Mouse (Mus musculus): Measurements from ENCODE around the gene Thra. TPM values are rescaled to one million over a fixed set of nuclear protein-coding genes. Genes with fewer than 3 reads are reported as not detected.
"Not testable (repeated sequence)": the region's sequence is repeated elsewhere in the genome, so short reads cannot be mapped to it uniquely, and the experiment has no call there.

Gene Thra
- total and polyA plus RNA-seq, 3 experiments = 89.4 to 105 (median 103) TPM

DNA sequence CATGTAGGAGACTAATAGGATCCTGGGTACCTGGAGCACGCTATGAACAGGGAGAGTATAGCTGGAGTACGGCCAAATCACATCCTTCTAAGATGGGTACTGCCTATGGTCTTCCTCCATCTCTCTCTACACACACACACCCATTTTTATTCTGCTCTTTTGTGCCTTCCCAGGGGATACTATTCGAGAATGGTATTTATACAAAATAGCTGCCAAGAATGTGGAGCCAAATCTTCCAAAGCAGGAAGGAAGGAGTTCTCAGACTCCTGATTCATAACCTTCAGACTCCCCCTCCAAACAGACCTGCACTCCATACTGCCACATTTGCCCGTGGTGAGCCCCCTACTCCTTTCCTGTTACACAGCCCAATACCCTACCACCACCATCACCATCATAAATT is 9.7 kb upstream of the Thra start:
- Histone ChIP-seq H3K27me3 (ENCODE audit: control insufficient read depth, insufficient read depth, low read length) (no peaks in the 10 kb centered on the region), H3K27ac (0 out of 2 replicates have a peak overlapping the region, but pooled peaks have one; percentile 17), H3K9ac (ENCODE audit: low read depth, low read length) (no peak overlapping the region), H3K4me1 (ENCODE audit: control insufficient read depth, insufficient read depth, low read length) (no peaks in the 10 kb centered on the region; the same call in 1 of the 2 replicates), H3K36me3 (ENCODE audit: control insufficient read depth, insufficient read depth, low read length) (no peaks in the 10 kb centered on the region; the same call in 1 of the 2 replicates), H3K79me2 (replicated peaks; ENCODE audit: control insufficient read depth, insufficient read depth, low read length) (no peaks in the 10 kb centered on the region), H3K4me3 (no peak overlapping the region)
- peak in 1 of 2 experiments; percentile 15 for DNase-seq
- TF ChIP-seq CTCF (IDR thresholded peaks at IDR 0.05) = no peak
- TF ChIP-seq EP300 (IDR thresholded peaks at IDR 0.05; ENCODE audit: insufficient read depth, low read depth, low read length) = no peak
- TF ChIP-seq POLR2A (IDR thresholded peaks at IDR 0.05; ENCODE audit: insufficient read depth, low read depth, low read length) = no peak
- intact Hi-C loops (cut with DNase I) = no loop called here
- 34% methylated on average over 4 of the region's 4 CpGs for WGBS

DNA sequence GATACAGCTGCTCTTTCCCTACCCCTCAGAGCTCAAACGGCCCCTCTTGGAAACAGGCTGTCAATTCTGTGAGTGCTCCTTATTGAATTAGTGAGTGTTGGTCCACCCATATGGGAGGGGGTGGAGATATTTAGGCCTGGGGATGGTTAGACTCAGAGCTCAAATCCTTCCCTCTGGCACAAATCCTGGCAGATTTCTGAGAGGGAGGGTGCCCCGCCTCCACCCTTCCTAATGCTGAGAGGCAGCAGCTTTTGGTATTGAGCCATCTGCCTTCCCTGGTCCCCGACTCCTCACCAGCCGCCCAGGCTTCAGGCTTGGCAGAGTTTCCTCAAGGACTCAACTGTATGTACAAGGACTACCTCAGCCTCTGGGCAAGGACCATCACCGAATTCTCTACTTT is 9.3 kb upstream of the Thra start:
- H3K27ac ChIP-seq = 0 out of 2 replicates have a peak overlapping the region, but pooled peaks have one; percentile 17
- WGBS = 29% methylated on average over 5 of the region's 5 CpGs
- H3K9ac ChIP-seq (ENCODE audit: low read depth, low read length) = no peak overlapping the region
- no peaks in the 10 kb centered on the region; the same call in 1 of the 2 replicates for H3K4me1 ChIP-seq (ENCODE audit: control insufficient read depth, insufficient read depth, low read length)
- TF ChIP-seq POLR2A (IDR thresholded peaks at IDR 0.05; ENCODE audit: insufficient read depth, low read depth, low read length) = no peak
- TF ChIP-seq CTCF (IDR thresholded peaks at IDR 0.05) = no peak
- no peak for TF ChIP-seq EP300 (IDR thresholded peaks at IDR 0.05; ENCODE audit: insufficient read depth, low read depth, low read length)
- DNase-seq = peak in 1 of 2 experiments; percentile 25
- intact Hi-C loops (cut with DNase I) = no loop called here
- H3K4me3 ChIP-seq = no peak overlapping the region
- H3K27me3 ChIP-seq (ENCODE audit: control insufficient read depth, insufficient read depth, low read length) = no peaks in the 10 kb centered on the region
- no peaks in the 10 kb centered on the region for H3K79me2 ChIP-seq (replicated peaks; ENCODE audit: control insufficient read depth, insufficient read depth, low read length)
- H3K36me3 ChIP-seq (ENCODE audit: control insufficient read depth, insufficient read depth, low read length) = no peaks in the 10 kb centered on the region; the same call in 1 of the 2 replicates

DNA sequence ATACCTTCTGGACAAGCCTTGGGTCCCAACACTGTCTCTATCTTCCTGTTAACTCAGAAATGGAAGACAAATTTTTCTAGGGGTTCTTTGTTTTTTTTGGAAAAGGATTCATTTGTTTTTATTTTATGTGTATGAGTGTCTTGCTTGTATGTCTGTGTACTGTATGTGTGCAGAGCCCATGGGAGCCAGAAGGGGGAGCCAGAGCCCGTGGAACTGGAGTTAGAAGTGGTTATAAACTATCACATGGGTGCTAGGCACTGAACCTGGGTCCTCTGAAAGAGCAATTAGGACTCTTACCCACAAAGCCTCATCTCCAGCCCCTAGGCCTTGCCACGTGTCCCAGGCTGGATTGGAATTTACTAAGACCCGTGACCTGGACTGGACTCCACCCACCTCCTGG is 6.4 kb upstream of the Thra start:
- intact Hi-C loops (cut with DNase I) = no loop called here
- Histone ChIP-seq H3K79me2 (replicated peaks; ENCODE audit: control insufficient read depth, insufficient read depth, low read length) (no peaks in the 10 kb centered on the region), H3K27me3 (ENCODE audit: control insufficient read depth, insufficient read depth, low read length) (no peaks in the 10 kb centered on the region), H3K4me3 (no peak overlapping the region), H3K27ac (no peak overlapping the region), H3K4me1 (ENCODE audit: control insufficient read depth, insufficient read depth, low read length) (no peaks in the 10 kb centered on the region; the same call in 1 of the 2 replicates), H3K36me3 (ENCODE audit: control insufficient read depth, insufficient read depth, low read length) (no peaks in the 10 kb centered on the region), H3K9ac (ENCODE audit: low read depth, low read length) (no peak overlapping the region)
- DNase-seq = peak in 1 of 2 experiments; percentile 18
- no peak for TF ChIP-seq EP300 (IDR thresholded peaks at IDR 0.05; ENCODE audit: insufficient read depth, low read depth, low read length)
- peak; percentile 58 for TF ChIP-seq CTCF (IDR thresholded peaks at IDR 0.05)
- WGBS = 84% methylated on average over 3 of the region's 3 CpGs

DNA sequence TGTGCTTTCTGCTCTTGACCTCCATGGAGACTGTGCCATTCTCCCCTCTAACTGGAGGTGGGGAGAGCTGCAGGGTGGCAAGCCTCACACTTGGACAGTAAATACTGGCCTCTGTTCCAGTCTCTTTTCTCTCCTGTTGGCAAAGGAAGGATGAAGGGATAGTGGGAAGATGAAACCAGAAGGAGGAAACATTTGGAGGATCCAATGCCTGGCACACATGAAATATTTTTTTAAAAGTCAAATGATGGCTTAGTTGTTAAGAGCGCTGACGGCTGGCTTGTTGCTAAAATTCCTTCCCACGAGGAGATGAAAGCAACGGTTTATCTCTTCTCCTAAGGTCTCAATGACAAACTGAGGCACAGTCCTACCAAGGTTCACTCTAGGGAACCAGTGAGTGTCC is 5.3 kb upstream of the Thra start:
- DNase-seq = no peak
- H3K4me3 ChIP-seq = no peak overlapping the region
- H3K27me3 ChIP-seq (ENCODE audit: control insufficient read depth, insufficient read depth, low read length) = no peaks in the 10 kb centered on the region
- no peak overlapping the region for H3K27ac ChIP-seq
- intact Hi-C loops (cut with DNase I) = loop anchor here (5.0 kb wide), 1 partner anchor 33 kb away; the partner anchor contains the start of gene Csf3
- H3K9ac ChIP-seq (ENCODE audit: low read depth, low read length) = no peak overlapping the region
- TF ChIP-seq POLR2A (IDR thresholded peaks at IDR 0.05; ENCODE audit: insufficient read depth, low read depth, low read length) = no peak
- no peak for TF ChIP-seq EP300 (IDR thresholded peaks at IDR 0.05; ENCODE audit: insufficient read depth, low read depth, low read length)
- TF ChIP-seq CTCF (IDR thresholded peaks at IDR 0.05) = no peak
- H3K79me2 ChIP-seq (replicated peaks; ENCODE audit: control insufficient read depth, insufficient read depth, low read length) = no peaks in the 10 kb centered on the region
- 85% methylated on average over 4 of the region's 4 CpGs for WGBS
- H3K4me1 ChIP-seq (ENCODE audit: control insufficient read depth, insufficient read depth, low read length) = peaks cover under 1% of the 10 kb centered on the region; the same call in 1 of the 2 replicates
- no peaks in the 10 kb centered on the region for H3K36me3 ChIP-seq (ENCODE audit: control insufficient read depth, insufficient read depth, low read length)

DNA sequence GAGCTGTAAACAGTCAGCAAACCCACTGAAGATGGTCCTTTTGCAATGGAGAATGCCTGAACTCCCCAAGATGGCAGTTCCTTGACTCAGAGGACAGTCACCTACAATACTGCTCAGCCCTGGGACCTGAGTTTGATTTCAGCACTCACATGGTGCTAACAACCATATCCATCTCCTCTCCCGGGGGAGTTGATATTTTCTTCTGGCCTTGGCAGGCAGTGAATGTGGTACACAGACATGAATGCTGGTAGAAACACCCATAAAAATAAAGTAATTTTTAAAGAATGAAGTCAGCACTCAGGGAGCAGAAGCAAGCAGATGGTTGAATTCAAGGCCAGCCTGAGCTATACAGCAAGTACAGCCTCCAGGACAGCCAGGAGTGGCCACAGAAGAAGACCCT is 4.3 kb upstream of the Thra start:
- Histone ChIP-seq H3K4me3 (no peak overlapping the region), H3K36me3 (ENCODE audit: control insufficient read depth, insufficient read depth, low read length) (no peaks in the 10 kb centered on the region), H3K4me1 (ENCODE audit: control insufficient read depth, insufficient read depth, low read length) (peaks cover 3% of the 10 kb centered on the region; the same call in 1 of the 2 replicates), H3K27me3 (ENCODE audit: control insufficient read depth, insufficient read depth, low read length) (no peaks in the 10 kb centered on the region), H3K79me2 (replicated peaks; ENCODE audit: control insufficient read depth, insufficient read depth, low read length) (no peaks in the 10 kb centered on the region), H3K27ac (no peak overlapping the region), H3K9ac (ENCODE audit: low read depth, low read length) (no peak overlapping the region)
- DNase-seq = no peak
- TF ChIP-seq POLR2A (IDR thresholded peaks at IDR 0.05; ENCODE audit: insufficient read depth, low read depth, low read length) = no peak
- no peak for TF ChIP-seq CTCF (IDR thresholded peaks at IDR 0.05)
- TF ChIP-seq EP300 (IDR thresholded peaks at IDR 0.05; ENCODE audit: insufficient read depth, low read depth, low read length) = no peak
- intact Hi-C loops (cut with DNase I) = loop anchor here (5.0 kb wide), 1 partner anchor 34 kb away; the partner anchor contains the start of gene Csf3
- 67% methylated on average over 1 of the region's 1 CpGs for WGBS

DNA sequence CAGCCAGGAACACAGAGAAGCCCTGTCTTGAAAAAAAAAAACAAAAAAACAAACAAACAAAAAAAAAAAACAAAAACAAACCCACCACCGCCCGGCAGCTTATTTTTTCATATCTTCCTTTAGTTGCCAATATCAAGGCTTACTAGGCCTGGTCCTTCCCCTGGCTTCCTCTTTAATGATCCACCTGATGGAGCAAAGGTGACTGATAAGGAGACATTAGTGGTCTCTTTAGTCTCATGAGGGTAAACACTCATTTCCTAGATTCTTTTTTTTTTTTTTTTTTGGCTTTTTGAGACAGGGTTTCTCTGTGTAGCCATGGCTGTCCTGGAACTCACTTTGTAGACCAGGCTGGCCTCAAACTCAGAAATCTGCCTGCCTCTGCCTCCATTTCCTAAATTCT is 3.2 kb upstream of the Thra start:
- not testable (repeated sequence) for DNase-seq; H3K27ac ChIP-seq; H3K36me3 ChIP-seq (ENCODE audit: control insufficient read depth, insufficient read depth, low read length); H3K79me2 ChIP-seq (replicated peaks; ENCODE audit: control insufficient read depth, insufficient read depth, low read length); H3K4me3 ChIP-seq; H3K9ac ChIP-seq (ENCODE audit: low read depth, low read length); H3K4me1 ChIP-seq (ENCODE audit: control insufficient read depth, insufficient read depth, low read length); H3K27me3 ChIP-seq (ENCODE audit: control insufficient read depth, insufficient read depth, low read length)
- 84% methylated on average over 2 of the region's 2 CpGs for WGBS
- intact Hi-C loops (cut with DNase I) = loop anchor here (5.0 kb wide), 1 partner anchor 35 kb away; the partner anchor contains the start of gene Csf3
